Mouse (Mus musculus): ENCODE measurements around the gene Kdelr3. TPM values are rescaled to one million over a fixed set of nuclear protein-coding genes. Genes with fewer than 3 reads are reported as not detected.

Gene Kdelr3
- polyA plus RNA-seq, 1 experiment from 2014 or later, result 82.3 TPM

- 29% methylated on average over 7 of the region's 7 CpGs for WGBS
- peaks cover 7% of the 10 kb centered on the region; the same call in 1 of the 2 replicates for H3K4me1 ChIP-seq (ENCODE audit: control insufficient read depth, insufficient read depth, low read length)
- no peak overlapping the region for H3K27ac ChIP-seq (ENCODE audit: low read length)
- peak overlapping the region; percentile 100; the same call in 1 of the 2 replicates for H3K4me2 ChIP-seq (replicated peaks; ENCODE audit: low read depth, low read length)
- H3K36me3 ChIP-seq (ENCODE audit: control insufficient read depth, insufficient read depth, low read length), result no peaks in the 10 kb centered on the region
- H3K9ac ChIP-seq (replicated peaks; ENCODE audit: low read depth, low read length), result no peak overlapping the region
- ATAC-seq (ENCODE audit: insufficient number of reproducible peaks, insufficient read depth, low FRiP score, low read depth), result no peak
- H3K9me3 ChIP-seq (ENCODE audit: control insufficient read depth, low read depth, low read length), result no peaks in the 10 kb centered on the region
- H3K4me3 ChIP-seq (ENCODE audit: low read depth, low read length), result no peak overlapping the region
- peaks cover 57% of the 10 kb centered on the region for H3K27me3 ChIP-seq (ENCODE audit: control insufficient read depth, insufficient read depth, low read length)
Measured at GRCm38 (mm10) chr15:79506460-79506859, 9.8 kb upstream of the Kdelr3 start.

- peaks cover 13% of the 10 kb centered on the region; the same call in 1 of the 2 replicates for H3K4me1 ChIP-seq (ENCODE audit: control insufficient read depth, insufficient read depth, low read length)
- no peak overlapping the region for H3K4me3 ChIP-seq (ENCODE audit: low read depth, low read length)
- H3K9me3 ChIP-seq (ENCODE audit: control insufficient read depth, low read depth, low read length), result no peaks in the 10 kb centered on the region
- no peak overlapping the region for H3K9ac ChIP-seq (replicated peaks; ENCODE audit: low read depth, low read length)
- no peak overlapping the region for H3K4me2 ChIP-seq (replicated peaks; ENCODE audit: low read depth, low read length)
- WGBS, result 49% methylated on average over 31 of the region's 31 CpGs
- H3K27me3 ChIP-seq (ENCODE audit: control insufficient read depth, insufficient read depth, low read length), result peaks cover 56% of the 10 kb centered on the region
- ATAC-seq (ENCODE audit: insufficient number of reproducible peaks, insufficient read depth, low FRiP score, low read depth), result no peak
- H3K27ac ChIP-seq (ENCODE audit: low read length), result no peak overlapping the region
- no peaks in the 10 kb centered on the region for H3K36me3 ChIP-seq (ENCODE audit: control insufficient read depth, insufficient read depth, low read length)
Measured at GRCm38 (mm10) chr15:79507055-79507828, 9.0 kb upstream of the Kdelr3 start.

- Histone ChIP-seq H3K27ac (ENCODE audit: low read length) (no peak overlapping the region), H3K9me3 (ENCODE audit: control insufficient read depth, low read depth, low read length) (no peaks in the 10 kb centered on the region), H3K4me1 (ENCODE audit: control insufficient read depth, insufficient read depth, low read length) (peaks cover 12% of the 10 kb centered on the region; the same call in 1 of the 2 replicates), H3K4me3 (ENCODE audit: low read depth, low read length) (no peak overlapping the region), H3K4me2 (replicated peaks; ENCODE audit: low read depth, low read length) (no peak overlapping the region), H3K27me3 (ENCODE audit: control insufficient read depth, insufficient read depth, low read length) (peaks cover 44% of the 10 kb centered on the region), H3K9ac (replicated peaks; ENCODE audit: low read depth, low read length) (no peak overlapping the region), H3K36me3 (ENCODE audit: control insufficient read depth, insufficient read depth, low read length) (no peaks in the 10 kb centered on the region)
- no peak for ATAC-seq (ENCODE audit: insufficient number of reproducible peaks, insufficient read depth, low FRiP score, low read depth)
- WGBS, result 26% methylated on average over 6 of the region's 6 CpGs
Measured at GRCm38 (mm10) chr15:79509998-79510397, 6.2 kb upstream of the Kdelr3 start.

GRCm38 (mm10) chr15:79510425-79510824 is 5.8 kb upstream of the Kdelr3 start:
- no peak overlapping the region for H3K4me3 ChIP-seq (ENCODE audit: low read depth, low read length)
- no peaks in the 10 kb centered on the region for H3K36me3 ChIP-seq (ENCODE audit: control insufficient read depth, insufficient read depth, low read length)
- H3K4me2 ChIP-seq (replicated peaks; ENCODE audit: low read depth, low read length), result no peak overlapping the region
- no peak overlapping the region for H3K9ac ChIP-seq (replicated peaks; ENCODE audit: low read depth, low read length)
- no peak overlapping the region for H3K27ac ChIP-seq (ENCODE audit: low read length)
- 82% methylated on average over 7 of the region's 7 CpGs for WGBS
- peaks cover 8% of the 10 kb centered on the region; the same call in 1 of the 2 replicates for H3K4me1 ChIP-seq (ENCODE audit: control insufficient read depth, insufficient read depth, low read length)
- peaks cover 40% of the 10 kb centered on the region; the same call in 1 of the 2 replicates for H3K27me3 ChIP-seq (ENCODE audit: control insufficient read depth, insufficient read depth, low read length)
- H3K9me3 ChIP-seq (ENCODE audit: control insufficient read depth, low read depth, low read length), result no peaks in the 10 kb centered on the region
- no peak for ATAC-seq (ENCODE audit: insufficient number of reproducible peaks, insufficient read depth, low FRiP score, low read depth)

GRCm38 (mm10) chr15:79511553-79512320 is 4.5 kb upstream of the Kdelr3 start:
- no peak overlapping the region for H3K9ac ChIP-seq (replicated peaks; ENCODE audit: low read depth, low read length)
- peak; percentile 61; the same call in 1 of the 2 replicates for ATAC-seq (ENCODE audit: insufficient number of reproducible peaks, insufficient read depth, low FRiP score, low read depth)

GRCm38 (mm10) chr15:79513940-79514339 is 2.3 kb upstream of the Kdelr3 start:
- ATAC-seq (ENCODE audit: insufficient number of reproducible peaks, insufficient read depth, low FRiP score, low read depth), result no peak
- Histone ChIP-seq H3K4me3 (ENCODE audit: low read depth, low read length) (no peak overlapping the region), H3K4me2 (replicated peaks; ENCODE audit: low read depth, low read length) (no peak overlapping the region), H3K27me3 (ENCODE audit: control insufficient read depth, insufficient read depth, low read length) (peaks cover 16% of the 10 kb centered on the region; the same call in 1 of the 2 replicates), H3K36me3 (ENCODE audit: control insufficient read depth, insufficient read depth, low read length) (no peaks in the 10 kb centered on the region), H3K9me3 (ENCODE audit: control insufficient read depth, low read depth, low read length) (no peaks in the 10 kb centered on the region), H3K9ac (replicated peaks; ENCODE audit: low read depth, low read length) (no peak overlapping the region), H3K27ac (ENCODE audit: low read length) (no peak overlapping the region), H3K4me1 (ENCODE audit: control insufficient read depth, insufficient read depth, low read length) (peaks cover 16% of the 10 kb centered on the region)
- WGBS, result 9% methylated on average over 9 of the region's 9 CpGs

More at GRCm38 (mm10) chr15:79511553-79512320, 4.5 kb upstream of the Kdelr3 start:
- H3K27ac ChIP-seq (ENCODE audit: low read length), result no peak overlapping the region
- H3K27me3 ChIP-seq (ENCODE audit: control insufficient read depth, insufficient read depth, low read length), result peaks cover 30% of the 10 kb centered on the region; the same call in 1 of the 2 replicates
- H3K36me3 ChIP-seq (ENCODE audit: control insufficient read depth, insufficient read depth, low read length), result no peaks in the 10 kb centered on the region
- H3K4me3 ChIP-seq (ENCODE audit: low read depth, low read length), result peak overlapping the region; percentile 31
- peak overlapping the region; percentile 66 for H3K4me2 ChIP-seq (replicated peaks; ENCODE audit: low read depth, low read length)
- H3K4me1 ChIP-seq (ENCODE audit: control insufficient read depth, insufficient read depth, low read length), result peaks cover 8% of the 10 kb centered on the region; the same call in 1 of the 2 replicates
- whole genome bisulfite sequencing, result 1% methylated on average over 61 of the region's 61 CpGs
- no peaks in the 10 kb centered on the region for H3K9me3 ChIP-seq (ENCODE audit: control insufficient read depth, low read depth, low read length)

- Histone ChIP-seq H3K27me3 (ENCODE audit: control insufficient read depth, insufficient read depth, low read length) (peaks cover 7% of the 10 kb centered on the region; the same call in 1 of the 2 replicates), H3K27ac (ENCODE audit: low read length) (no peak overlapping the region), H3K36me3 (ENCODE audit: control insufficient read depth, insufficient read depth, low read length) (no peaks in the 10 kb centered on the region; the same call in 1 of the 2 replicates), H3K4me3 (ENCODE audit: low read depth, low read length) (peak overlapping the region; percentile 51; the same call in 1 of the 2 replicates), H3K9me3 (ENCODE audit: control insufficient read depth, low read depth, low read length) (no peaks in the 10 kb centered on the region), H3K9ac (replicated peaks; ENCODE audit: low read depth, low read length) (no peak overlapping the region), H3K4me2 (replicated peaks; ENCODE audit: low read depth, low read length) (peak overlapping the region; percentile 74), H3K4me1 (ENCODE audit: control insufficient read depth, insufficient read depth, low read length) (peaks cover 14% of the 10 kb centered on the region)
- ATAC-seq (ENCODE audit: insufficient number of reproducible peaks, insufficient read depth, low FRiP score, low read depth), result no peak
- WGBS, result 85% methylated on average over 4 of the region's 4 CpGs
Measured at GRCm38 (mm10) chr15:79517710-79518109, 1.5 kb downstream of the Kdelr3 start.

GRCm38 (mm10) chr15:79518571-79518970 is 2.4 kb downstream of the Kdelr3 start:
- H3K27ac ChIP-seq (ENCODE audit: low read length), result no peak overlapping the region
- ATAC-seq (ENCODE audit: insufficient number of reproducible peaks, insufficient read depth, low FRiP score, low read depth), result no peak
- WGBS, result 79% methylated on average over 3 of the region's 3 CpGs
- H3K9ac ChIP-seq (replicated peaks; ENCODE audit: low read depth, low read length), result no peak overlapping the region
- peaks cover 5% of the 10 kb centered on the region for H3K36me3 ChIP-seq (ENCODE audit: control insufficient read depth, insufficient read depth, low read length)
- peak overlapping the region; percentile 14; the same call in 1 of the 2 replicates for H3K4me2 ChIP-seq (replicated peaks; ENCODE audit: low read depth, low read length)
- H3K4me1 ChIP-seq (ENCODE audit: control insufficient read depth, insufficient read depth, low read length), result peaks cover 14% of the 10 kb centered on the region
- H3K4me3 ChIP-seq (ENCODE audit: low read depth, low read length), result no peak overlapping the region
- no peaks in the 10 kb centered on the region for H3K9me3 ChIP-seq (ENCODE audit: control insufficient read depth, low read depth, low read length)
- 0 out of 2 replicates have a peak, but pooled peaks cover 3% of the 10 kb centered on the region for H3K27me3 ChIP-seq (ENCODE audit: control insufficient read depth, insufficient read depth, low read length)

Data from stomach, embryonic 14.5 days (tissue).